Mouse (Mus musculus): ENCODE data around the gene Scube1.
A peak's percentile ranks its signal among the peaks of the same experiment; 100 is the strongest.

Scube1 gene

GRCm38 (mm10) chr15:83563857-83564651, 160.8 kb downstream of the Scube1 start:
- peak; percentile 46 for DNase-seq (ENCODE audit: low spot score)

- DNase-seq (ENCODE audit: low spot score), result peak; percentile 78
Observed at GRCm38 (mm10) chr15:83563327-83563856, 161.4 kb downstream of the Scube1 start, which contains the start of the genes Tspo and Mcat. Gene Tspo (plus strand): TSS chr15:83563592. Gene Mcat (minus strand): TSS chr15:83563787.

GRCm38 (mm10) chr15:83562626-83563270, 162.1 kb downstream of the Scube1 start:
- DNase-seq (ENCODE audit: low spot score), result peak; percentile 63

- DNase-seq (ENCODE audit: low spot score), result no peak
Observed at GRCm38 (mm10) chr15:83560941-83561477, 163.8 kb downstream of the Scube1 start.

- peak; percentile 72 for DNase-seq (ENCODE audit: low spot score)
Observed at GRCm38 (mm10) chr15:83555161-83555974, 169.5 kb downstream of the Scube1 start.
